Mouse (Mus musculus) heart, embryonic 11.5 days (tissue): ENCODE data around the gene Prpf4. TPM values are rescaled to one million over a fixed set of nuclear protein-coding genes. Genes with fewer than 3 reads are reported as not detected.
A peak's percentile ranks its signal among the peaks of the same experiment; 100 is the strongest.

Source experiments
- ATAC-seq: fragments of 200-750 bp; cut with Nextera tagmentation; replicated peaks from 2 replicates; pipeline ENCODE4 v1.8.0; 2017; ENCODE audit warnings: moderate library complexity; ENCODE audit not compliant: insufficient number of reproducible peaks, low FRiP score, low TSS enrichment
- H3K27ac ChIP-seq: fragments of 300-500 bp; sonication (generic); 2 replicates; pipeline ENCODE4 v1.5.1; 2014; ENCODE audit warnings: mild to moderate bottlenecking, low read depth, low read length
- H3K27me3 ChIP-seq: fragments of 300-500 bp; sonication (generic); 2 replicates; pipeline ENCODE4 v1.6.1; 2014; ENCODE audit warnings: mild to moderate bottlenecking, low read length, mixed read lengths; ENCODE audit not compliant: control insufficient read depth, insufficient read depth
- H3K36me3 ChIP-seq: fragments of 300-500 bp; sonication (generic); 2 replicates; pipeline ENCODE4 v1.6.1; 2014; ENCODE audit warnings: mild to moderate bottlenecking, low read length, moderate library complexity, mixed read lengths; ENCODE audit not compliant: control insufficient read depth, insufficient read depth
- H3K4me1 ChIP-seq: fragments of 300-500 bp; sonication (generic); 2 replicates; pipeline ENCODE4 v1.6.1; 2014; ENCODE audit warnings: low read length; ENCODE audit not compliant: control insufficient read depth, insufficient read depth
- H3K4me2 ChIP-seq: fragments of 300-500 bp; sonication (generic); 2 replicates; pipeline ENCODE4 v1.6.1; 2014; ENCODE audit warnings: mild to moderate bottlenecking, moderate library complexity
- H3K4me3 ChIP-seq: fragments of 300-500 bp; sonication (generic); 2 replicates; pipeline ENCODE4 v1.5.1; 2014; ENCODE audit warnings: low read depth, low read length
- H3K9ac ChIP-seq: fragments of 300-500 bp; sonication (generic); 2 replicates; pipeline ENCODE4 v1.6.1; 2014; ENCODE audit warnings: mild to moderate bottlenecking, low read depth, low read length, moderate library complexity
- H3K9me3 ChIP-seq: fragments of 300-500 bp; sonication (generic); replicated peaks from 2 replicates; pipeline ENCODE4 v1.6.1; 2016; ENCODE audit warnings: low read length; ENCODE audit not compliant: control insufficient read depth
- WGBS: fragments of 180-500 bp; shearing (Covaris S2); extraction: QIAGEN DNeasy Blood & Tissue Kit; methylation state at CpG from one replicate; pipeline ENCODE4 v1.1.7; 2014; ENCODE audit not compliant: insufficient replicate concordance; 5-methylcytosine and 5-hydroxymethylcytosine counted together
- polyA plus RNA-seq: library from polyadenylated mRNA; unstranded; fragments of >200 nt; fragmentation: Nextera tagmentation; extraction: Ambion mirVana; gene quantifications from 2 replicates; pipeline ENCODE4 v1.2.1, GENCODE M21; 2014

The Prpf4 gene
- polyA plus RNA-seq, result 17.0 and 18.0 TPM in 2 replicates

DNA sequence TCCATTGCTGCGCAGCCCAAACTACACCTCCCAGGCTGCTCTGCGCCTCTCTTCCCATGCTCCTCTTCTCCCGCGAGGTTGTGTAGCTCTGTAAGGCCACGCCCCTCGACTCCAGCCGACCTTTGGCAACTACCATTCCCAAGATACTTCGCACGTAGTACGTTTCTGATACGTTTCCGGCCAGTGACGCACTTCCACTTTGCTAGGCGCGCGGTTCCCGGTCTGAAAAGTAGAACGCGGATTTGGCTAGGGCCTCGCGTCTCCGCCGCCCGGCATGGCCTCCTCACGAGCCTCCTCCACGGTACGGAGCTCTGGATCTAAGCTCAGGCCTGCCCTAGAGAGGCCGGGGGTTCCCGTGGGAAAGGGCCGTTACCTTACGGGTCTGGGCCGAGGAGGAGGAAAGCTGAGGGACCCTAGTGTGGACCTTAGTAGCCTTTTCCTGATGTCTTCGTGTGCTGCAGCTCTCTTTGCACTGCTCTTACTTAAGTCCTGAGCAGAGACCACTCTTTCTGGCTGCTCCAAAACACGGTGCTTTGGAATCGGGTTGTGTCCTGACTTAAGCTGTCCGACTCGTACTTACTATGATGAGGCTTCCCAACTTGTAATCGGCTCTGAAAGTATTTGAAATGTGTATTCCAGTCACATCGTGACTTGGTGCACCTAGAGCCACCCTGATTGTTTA, at the start of gene Prpf4, which contains the start of gene Cdc26:
Gene Prpf4, plus strand, starts transcription at position 197 of the 682 bp plus-strand sequence.
Gene Cdc26, minus strand, starts transcription at position 42 of the 682 bp plus-strand sequence.
- Histone ChIP-seq H3K36me3 (peaks cover 10% of the 10 kb centered on the region), H3K4me1 (peaks cover 11% of the 10 kb centered on the region), H3K9ac (peak within 1 kb of the TSS; percentile 83), H3K4me2 (peak within 1 kb of the TSS; percentile 66), H3K4me3 (peak within 1 kb of the TSS; percentile 66), H3K9me3 (no peaks in the 10 kb centered on the region), H3K27ac (peak within 1 kb of the TSS; percentile 81), H3K27me3 (no peaks in the 10 kb centered on the region)
- WGBS, result under 1% methylated on average over 39 of the region's 39 CpGs
- peak; percentile 98 for ATAC-seq

GRCm38 (mm10) chr4:62359256-62359775, 49.3 kb upstream of the Prpf4 start:
- peak overlapping the region; percentile 77 for H3K4me3 ChIP-seq
- H3K9me3 ChIP-seq, result no peaks in the 10 kb centered on the region
- WGBS, result 44% methylated on average over 7 of the region's 7 CpGs
- ATAC-seq, result no peak
- H3K27ac ChIP-seq, result no peak overlapping the region
- peaks cover 6% of the 10 kb centered on the region for H3K4me1 ChIP-seq
- no peaks in the 10 kb centered on the region for H3K27me3 ChIP-seq
- peak overlapping the region; percentile 81 for H3K9ac ChIP-seq
- no peaks in the 10 kb centered on the region for H3K36me3 ChIP-seq
- H3K4me2 ChIP-seq, result peak overlapping the region; percentile 80

GRCm38 (mm10) chr4:62360088-62360804, 48.4 kb upstream of the Prpf4 start, which contains the start of the genes Fkbp15 and Slc31a1:
TSS of gene Fkbp15 (minus strand) at chr4:62360548.
TSS of gene Slc31a1 (plus strand) at chr4:62360727.
- H3K27ac ChIP-seq, result peak within 1 kb of the TSS; percentile 73
- H3K4me1 ChIP-seq, result peaks cover 6% of the 10 kb centered on the region
- no peaks in the 10 kb centered on the region for H3K27me3 ChIP-seq
- peak; percentile 99 for ATAC-seq
- no peaks in the 10 kb centered on the region for H3K36me3 ChIP-seq
- peak within 1 kb of the TSS; percentile 83 for H3K9ac ChIP-seq
- 0% methylated on average over 51 of the region's 51 CpGs for WGBS
- H3K4me3 ChIP-seq, result peak within 1 kb of the TSS; percentile 77
- H3K4me2 ChIP-seq, result peak within 1 kb of the TSS; percentile 80
- H3K9me3 ChIP-seq, result no peaks in the 10 kb centered on the region

- Histone ChIP-seq H3K4me1 (peaks cover 6% of the 10 kb centered on the region), H3K9me3 (no peaks in the 10 kb centered on the region), H3K4me2 (peak overlapping the region; percentile 80), H3K9ac (peak overlapping the region; percentile 83), H3K36me3 (no peaks in the 10 kb centered on the region), H3K4me3 (peak overlapping the region; percentile 77), H3K27me3 (no peaks in the 10 kb centered on the region), H3K27ac (peak overlapping the region; percentile 73)
- under 1% methylated on average over 22 of the region's 22 CpGs for WGBS
- ATAC-seq, result peak; percentile 8; the same call in 1 of the 2 replicates
Measured at GRCm38 (mm10) chr4:62360805-62361455, 47.7 kb upstream of the Prpf4 start.

DNA sequence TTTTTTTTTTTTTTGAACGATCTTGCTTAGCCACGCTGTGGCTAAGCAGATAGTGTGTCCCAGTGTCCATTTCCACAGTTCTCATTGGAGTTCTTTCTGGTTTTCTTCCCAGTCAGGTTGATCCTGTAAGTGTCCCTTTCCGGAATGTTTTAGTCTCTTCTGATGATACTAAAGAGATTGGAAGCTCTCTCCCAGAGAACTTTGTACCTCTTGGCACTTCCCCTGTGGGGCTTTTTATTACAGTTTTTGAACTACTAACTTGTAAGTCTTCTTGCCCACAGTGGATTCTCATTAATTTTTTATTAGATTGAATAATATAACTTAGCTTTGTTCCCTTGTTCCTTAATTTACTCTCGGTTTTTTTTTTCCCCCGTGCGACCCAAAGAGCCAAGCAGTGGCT, 47.0 kb upstream of the Prpf4 start:
- no peaks in the 10 kb centered on the region for H3K9me3 ChIP-seq
- peak overlapping the region; percentile 73; the same call in 1 of the 2 replicates for H3K27ac ChIP-seq
- H3K36me3 ChIP-seq, result no peaks in the 10 kb centered on the region
- peaks cover 6% of the 10 kb centered on the region for H3K4me1 ChIP-seq
- H3K27me3 ChIP-seq, result no peaks in the 10 kb centered on the region
- H3K4me2 ChIP-seq, result peak overlapping the region; percentile 80
- H3K9ac ChIP-seq, result peak overlapping the region; percentile 83
- H3K4me3 ChIP-seq, result peak overlapping the region; percentile 77
- ATAC-seq, result no peak
- WGBS, result 34% methylated on average over 6 of the region's 6 CpGs

GRCm38 (mm10) chr4:62361997-62362396, 46.6 kb upstream of the Prpf4 start:
- peak overlapping the region; percentile 83 for H3K9ac ChIP-seq
- no peak overlapping the region for H3K27ac ChIP-seq
- 86% methylated on average over 1 of the region's 1 CpGs for WGBS
- H3K4me1 ChIP-seq, result peaks cover 6% of the 10 kb centered on the region
- ATAC-seq, result no peak
- peak overlapping the region; percentile 80 for H3K4me2 ChIP-seq
- peak overlapping the region; percentile 77 for H3K4me3 ChIP-seq
- H3K27me3 ChIP-seq, result no peaks in the 10 kb centered on the region
- H3K9me3 ChIP-seq, result no peaks in the 10 kb centered on the region
- no peaks in the 10 kb centered on the region for H3K36me3 ChIP-seq

GRCm38 (mm10) chr4:62362437-62362836, 46.2 kb upstream of the Prpf4 start:
- peak overlapping the region; percentile 80; the same call in 1 of the 2 replicates for H3K4me2 ChIP-seq
- no peak for ATAC-seq
- WGBS, result 78% methylated on average over 2 of the region's 2 CpGs
- no peaks in the 10 kb centered on the region; the same call in 1 of the 2 replicates for H3K36me3 ChIP-seq
- no peak overlapping the region for H3K9ac ChIP-seq
- H3K27ac ChIP-seq, result no peak overlapping the region
- no peak overlapping the region for H3K4me3 ChIP-seq
- H3K9me3 ChIP-seq, result no peaks in the 10 kb centered on the region
- peaks cover 6% of the 10 kb centered on the region for H3K4me1 ChIP-seq
- H3K27me3 ChIP-seq, result no peaks in the 10 kb centered on the region

DNA sequence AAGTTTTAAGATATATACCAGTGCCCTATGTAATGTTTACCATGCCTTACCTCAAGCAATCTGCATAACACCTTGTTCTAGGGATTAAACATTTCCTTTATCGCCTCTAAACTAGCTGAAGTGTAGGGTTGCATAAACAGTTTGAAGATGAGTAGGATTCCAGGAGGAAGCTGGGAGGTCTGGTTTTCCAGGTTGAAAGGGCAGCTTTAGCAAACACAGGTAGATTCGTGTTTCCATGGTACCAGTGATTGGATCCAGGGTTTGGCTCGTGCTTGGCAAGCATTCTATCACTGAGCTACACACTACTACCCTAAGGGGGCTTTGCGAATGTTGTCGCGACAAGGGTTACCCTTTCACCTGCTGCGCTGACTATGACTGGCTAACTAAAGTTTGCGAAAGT, 44.3 kb upstream of the Prpf4 start:
- no peaks in the 10 kb centered on the region; the same call in 1 of the 2 replicates for H3K36me3 ChIP-seq
- H3K4me1 ChIP-seq, result peaks cover 9% of the 10 kb centered on the region
- no peak overlapping the region for H3K27ac ChIP-seq
- no peak overlapping the region for H3K4me3 ChIP-seq
- no peaks in the 10 kb centered on the region for H3K9me3 ChIP-seq
- H3K27me3 ChIP-seq, result no peaks in the 10 kb centered on the region
- WGBS, result 84% methylated on average over 8 of the region's 8 CpGs
- ATAC-seq, result no peak
- no peak overlapping the region for H3K9ac ChIP-seq
- H3K4me2 ChIP-seq, result no peak overlapping the region
